Mouse (Mus musculus): Measurements from ENCODE around the gene Olfr1281.
"Not testable (repeated sequence)": the region's sequence is repeated elsewhere in the genome, so short reads cannot be mapped to it uniquely, and the experiment has no call there.

Olfr1281 gene

GRCm38 (mm10) chr2:111326220-111326619, at the start of gene Olfr1281:
Gene Olfr1281 (plus strand): TSS chr2:111326520.
- no peak for DNase-seq

- DNase-seq, result no peak
Observed at GRCm38 (mm10) chr2:111289836-111290235, 36.5 kb upstream of the Olfr1281 start, which contains the start of gene Olfr1278. Gene Olfr1278 (plus strand): TSS chr2:111290136.

- DNase-seq, result no peak
Observed at GRCm38 (mm10) chr2:111298541-111298940, 27.8 kb upstream of the Olfr1281 start.

GRCm38 (mm10) chr2:111300374-111300773, 25.9 kb upstream of the Olfr1281 start, which contains the start of gene Olfr1279:
Gene Olfr1279 (plus strand): TSS chr2:111300635.
- no peak for DNase-seq

GRCm38 (mm10) chr2:111313717-111314116, 12.6 kb upstream of the Olfr1281 start, which contains the start of gene Olfr1280:
Gene Olfr1280 (plus strand): TSS chr2:111314017.
- no peak for DNase-seq

GRCm38 (mm10) chr2:111333721-111334120, 7.4 kb downstream of the Olfr1281 start:
- not testable (repeated sequence) for DNase-seq

GRCm38 (mm10) chr2:111335976-111336375, 9.7 kb downstream of the Olfr1281 start, which contains the start of gene Olfr1282:
Gene Olfr1282 (minus strand): TSS chr2:111336076.
- DNase-seq, result no peak

- DNase-seq, result no peak
Observed at GRCm38 (mm10) chr2:111366490-111366889, 40.2 kb downstream of the Olfr1281 start, which contains the start of gene Olfr1283. Gene Olfr1283 (plus strand): TSS chr2:111366790.

GRCm38 (mm10) chr2:111375222-111375621, 48.9 kb downstream of the Olfr1281 start, which contains the start of gene Olfr1284:
Gene Olfr1284 (plus strand): TSS chr2:111375522.
- DNase-seq, result no peak
